Mouse (Mus musculus): ENCODE measurements around the gene Smg6. TPM values are rescaled to one million over a fixed set of nuclear protein-coding genes. Genes with fewer than 3 reads are reported as not detected.

The Smg6 gene
- polyA plus RNA-seq, 1 experiment, result 26.4 TPM

DNA sequence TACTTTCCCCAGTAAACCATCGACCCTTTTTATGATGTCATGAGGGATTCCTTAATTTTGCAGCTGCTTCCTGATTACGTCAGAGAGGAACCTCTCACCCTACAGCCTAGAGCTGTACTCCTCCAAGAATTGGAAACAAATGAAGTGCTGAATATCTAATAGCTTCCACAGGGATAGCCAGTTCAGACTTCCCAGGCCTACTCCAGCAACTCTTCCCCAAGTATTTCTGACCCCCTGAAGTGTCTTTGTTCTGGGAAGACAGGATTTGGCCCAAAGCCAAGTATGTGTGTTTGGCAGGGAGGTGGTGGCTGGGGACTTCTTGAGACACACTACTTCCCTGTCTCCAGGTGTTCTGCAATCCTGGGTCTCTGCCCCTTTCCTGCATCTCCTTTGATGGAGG, 105.6 kb downstream of the Smg6 start:
- Histone ChIP-seq H3K4me1 (ENCODE audit: control insufficient read depth, insufficient read depth, low read length) (no peaks in the 10 kb centered on the region), H3K4me3 (replicated peaks; ENCODE audit: control insufficient read depth, low read depth, low read length) (no peak overlapping the region), H3K27ac (ENCODE audit: control insufficient read depth, insufficient read depth, low read depth, low read length, poor library complexity) (no peak overlapping the region)
- no peak for TF ChIP-seq CTCF (IDR thresholded peaks at IDR 0.05; ENCODE audit: control insufficient read depth, insufficient read depth, low read length)
- no peak for TF ChIP-seq POLR2A (IDR thresholded peaks at IDR 0.05; ENCODE audit: borderline replicate concordance, control insufficient read depth, low read depth, low read length)
- 18% methylated on average over 2 of the region's 2 CpGs for WGBS

- no peaks in the 10 kb centered on the region for H3K4me1 ChIP-seq (ENCODE audit: control insufficient read depth, insufficient read depth, low read length)
- TF ChIP-seq CTCF (IDR thresholded peaks at IDR 0.05; ENCODE audit: control insufficient read depth, insufficient read depth, low read length) (no peak), POLR2A (IDR thresholded peaks at IDR 0.05; ENCODE audit: borderline replicate concordance, control insufficient read depth, low read depth, low read length) (no peak)
- no peak overlapping the region for H3K27ac ChIP-seq (ENCODE audit: control insufficient read depth, insufficient read depth, low read depth, low read length, poor library complexity)
- H3K4me3 ChIP-seq (replicated peaks; ENCODE audit: control insufficient read depth, low read depth, low read length), result no peak overlapping the region
- 25% methylated on average over 2 of the region's 2 CpGs for WGBS
These were observed 107.3 kb downstream of the Smg6 start for GRCm38 (mm10) chr11:75032946-75033345.

DNA sequence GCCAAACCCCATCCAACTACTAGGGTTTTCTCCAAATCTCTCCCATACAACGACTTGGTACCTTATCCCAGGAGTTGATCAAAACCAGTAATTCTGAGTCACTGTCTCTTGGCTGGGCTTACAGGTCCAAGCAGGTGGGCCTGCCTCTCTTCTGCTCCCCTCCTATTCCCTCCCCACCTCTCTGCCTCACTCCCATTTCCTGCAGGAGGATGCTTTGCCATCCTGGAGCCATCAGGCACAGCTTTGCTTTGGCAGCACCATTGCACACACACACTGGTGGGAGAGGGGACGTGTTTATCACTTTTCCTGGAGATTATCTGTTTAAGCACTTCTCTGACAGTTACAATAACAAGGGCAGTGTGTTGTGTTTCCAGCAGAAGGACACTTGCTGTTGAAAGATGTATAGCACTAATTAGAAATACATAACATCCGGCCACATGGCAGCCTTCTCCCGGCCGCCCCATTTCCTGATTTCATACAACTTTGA, 108.0 kb downstream of the Smg6 start:
- Histone ChIP-seq H3K27ac (ENCODE audit: control insufficient read depth, insufficient read depth, low read depth, low read length, poor library complexity) (no peak overlapping the region), H3K4me1 (ENCODE audit: control insufficient read depth, insufficient read depth, low read length) (no peaks in the 10 kb centered on the region; the same call in 1 of the 2 replicates), H3K4me3 (replicated peaks; ENCODE audit: control insufficient read depth, low read depth, low read length) (no peak overlapping the region)
- no peak for TF ChIP-seq POLR2A (IDR thresholded peaks at IDR 0.05; ENCODE audit: borderline replicate concordance, control insufficient read depth, low read depth, low read length)
- no peak for TF ChIP-seq CTCF (IDR thresholded peaks at IDR 0.05; ENCODE audit: control insufficient read depth, insufficient read depth, low read length)
- 66% methylated on average over 5 of the region's 5 CpGs for WGBS

DNA sequence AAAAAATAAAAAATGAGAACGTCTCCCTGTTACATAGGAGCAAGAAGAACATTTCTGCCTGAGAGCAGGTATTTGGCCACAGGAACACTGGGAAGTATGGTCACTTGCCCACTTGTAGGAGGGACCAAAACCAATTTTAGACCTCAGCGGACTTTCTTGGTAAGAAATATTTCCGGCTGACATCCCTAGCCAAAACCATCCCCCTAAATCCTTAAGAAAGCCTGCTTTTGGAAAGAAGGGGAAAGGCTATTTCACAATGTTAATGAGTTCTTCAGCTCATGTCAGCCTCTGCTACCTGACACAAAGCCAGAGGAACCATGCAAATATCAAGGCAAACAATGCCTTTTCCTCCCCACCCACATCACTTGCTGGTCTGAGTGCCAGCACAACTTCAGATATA, 108.5 kb downstream of the Smg6 start:
- H3K4me3 ChIP-seq (replicated peaks; ENCODE audit: control insufficient read depth, low read depth, low read length), result no peak overlapping the region
- 78% methylated on average over 3 of the region's 3 CpGs for WGBS
- TF ChIP-seq CTCF (IDR thresholded peaks at IDR 0.05; ENCODE audit: control insufficient read depth, insufficient read depth, low read length), result no peak
- no peak for TF ChIP-seq POLR2A (IDR thresholded peaks at IDR 0.05; ENCODE audit: borderline replicate concordance, control insufficient read depth, low read depth, low read length)
- no peak overlapping the region for H3K27ac ChIP-seq (ENCODE audit: control insufficient read depth, insufficient read depth, low read depth, low read length, poor library complexity)
- H3K4me1 ChIP-seq (ENCODE audit: control insufficient read depth, insufficient read depth, low read length), result no peaks in the 10 kb centered on the region; the same call in 1 of the 2 replicates

DNA sequence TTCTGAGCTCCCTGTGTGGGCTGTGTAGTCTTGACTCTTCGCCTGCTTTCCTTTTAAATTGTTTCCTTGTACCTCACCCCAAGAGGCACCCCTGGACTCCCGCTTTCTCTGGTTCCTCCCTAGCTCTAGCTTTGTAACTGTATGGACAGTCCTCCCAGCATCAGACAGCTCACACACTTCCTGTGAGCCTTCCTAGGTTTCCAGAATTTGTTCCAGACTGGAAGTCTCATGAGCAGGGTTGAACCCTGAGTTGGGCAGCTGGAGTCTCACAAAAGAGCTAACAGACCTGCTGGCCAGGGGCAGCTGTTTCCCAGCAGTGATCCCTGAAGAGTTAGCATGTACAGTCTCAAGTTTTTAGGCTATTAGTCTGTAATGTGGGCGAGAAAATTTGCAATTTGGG, 118.7 kb downstream of the Smg6 start:
- no peaks in the 10 kb centered on the region for H3K4me1 ChIP-seq (ENCODE audit: control insufficient read depth, insufficient read depth, low read length)
- H3K4me3 ChIP-seq (replicated peaks; ENCODE audit: control insufficient read depth, low read depth, low read length), result no peak overlapping the region

GRCm38 (mm10) chr11:75045822-75046221, 120.2 kb downstream of the Smg6 start:
- TF ChIP-seq CTCF (IDR thresholded peaks at IDR 0.05; ENCODE audit: control insufficient read depth, insufficient read depth, low read length) (no peak), POLR2A (IDR thresholded peaks at IDR 0.05; ENCODE audit: borderline replicate concordance, control insufficient read depth, low read depth, low read length) (no peak)
- H3K4me1 ChIP-seq (ENCODE audit: control insufficient read depth, insufficient read depth, low read length), result no peaks in the 10 kb centered on the region
- no peak overlapping the region for H3K4me3 ChIP-seq (replicated peaks; ENCODE audit: control insufficient read depth, low read depth, low read length)
- H3K27ac ChIP-seq (ENCODE audit: control insufficient read depth, insufficient read depth, low read depth, low read length, poor library complexity), result no peak overlapping the region
- 92% methylated on average over 4 of the region's 4 CpGs for WGBS

More for the DNA sequence above, 118.7 kb downstream of the Smg6 start:
- 79% methylated on average over 3 of the region's 3 CpGs for WGBS
- TF ChIP-seq CTCF (IDR thresholded peaks at IDR 0.05; ENCODE audit: control insufficient read depth, insufficient read depth, low read length), result no peak
- no peak for TF ChIP-seq POLR2A (IDR thresholded peaks at IDR 0.05; ENCODE audit: borderline replicate concordance, control insufficient read depth, low read depth, low read length)
- H3K27ac ChIP-seq (ENCODE audit: control insufficient read depth, insufficient read depth, low read depth, low read length, poor library complexity), result no peak overlapping the region

DNA sequence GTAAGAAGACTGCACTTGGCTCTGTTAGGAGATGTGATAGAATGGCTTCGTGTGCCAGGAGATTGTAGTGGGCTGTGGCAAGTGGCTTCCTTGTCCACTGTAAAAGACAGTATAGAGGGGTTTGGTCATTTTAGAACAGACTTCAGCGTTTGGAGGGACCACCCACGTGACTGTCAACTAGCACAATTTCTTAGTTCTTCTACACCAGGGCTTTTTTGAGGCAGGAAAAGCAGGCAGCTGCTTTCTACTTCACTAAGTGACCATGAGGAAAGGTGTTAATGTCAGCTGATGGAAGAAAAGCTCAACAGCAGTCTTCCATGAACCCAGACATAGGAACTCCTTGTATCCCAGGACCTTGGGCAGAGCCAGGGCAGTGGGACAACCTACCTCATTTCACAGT, 121.0 kb downstream of the Smg6 start:
- no peak overlapping the region for H3K27ac ChIP-seq (ENCODE audit: control insufficient read depth, insufficient read depth, low read depth, low read length, poor library complexity)
- H3K4me1 ChIP-seq (ENCODE audit: control insufficient read depth, insufficient read depth, low read length), result no peaks in the 10 kb centered on the region
- no peak for TF ChIP-seq CTCF (IDR thresholded peaks at IDR 0.05; ENCODE audit: control insufficient read depth, insufficient read depth, low read length)
- TF ChIP-seq POLR2A (IDR thresholded peaks at IDR 0.05; ENCODE audit: borderline replicate concordance, control insufficient read depth, low read depth, low read length), result no peak
- no peak overlapping the region for H3K4me3 ChIP-seq (replicated peaks; ENCODE audit: control insufficient read depth, low read depth, low read length)
- 75% methylated on average over 3 of the region's 3 CpGs for WGBS

- WGBS, result 47% methylated on average over 6 of the region's 6 CpGs
- Histone ChIP-seq H3K27ac (ENCODE audit: control insufficient read depth, insufficient read depth, low read depth, low read length, poor library complexity) (no peak overlapping the region), H3K4me1 (ENCODE audit: control insufficient read depth, insufficient read depth, low read length) (no peaks in the 10 kb centered on the region), H3K4me3 (replicated peaks; ENCODE audit: control insufficient read depth, low read depth, low read length) (no peak overlapping the region)
- TF ChIP-seq CTCF (IDR thresholded peaks at IDR 0.05; ENCODE audit: control insufficient read depth, insufficient read depth, low read length), result no peak
- TF ChIP-seq POLR2A (IDR thresholded peaks at IDR 0.05; ENCODE audit: borderline replicate concordance, control insufficient read depth, low read depth, low read length), result no peak
These were observed 121.4 kb downstream of the Smg6 start for GRCm38 (mm10) chr11:75047066-75047465.
